Mouse (Mus musculus): ENCODE measurements around the gene Tdrkh.

DNA sequence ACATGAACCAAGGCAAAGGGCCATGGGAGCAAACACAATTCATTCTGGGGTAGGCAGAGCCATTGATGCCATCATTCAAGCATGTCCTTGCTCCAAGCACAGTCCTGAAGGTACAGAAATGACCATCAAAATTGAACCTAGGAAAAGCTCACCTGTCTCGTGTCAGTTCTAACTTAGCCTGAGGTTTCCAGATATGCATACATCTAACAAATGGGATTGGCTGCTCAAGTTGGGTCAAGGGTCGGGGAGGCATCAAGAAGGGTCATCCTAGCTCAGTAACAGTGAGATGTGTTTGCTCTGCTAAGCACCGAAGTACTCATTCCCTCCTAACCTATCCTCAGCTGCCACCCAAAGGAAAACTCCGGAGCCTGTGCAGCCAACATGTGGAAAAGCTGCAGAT lies 16.2 kb upstream of the Tdrkh start:
- no peak for TF ChIP-seq POLR2A (IDR thresholded peaks at IDR 0.05; ENCODE audit: borderline replicate concordance, low read depth, low read length)
- TF ChIP-seq CTCF (IDR thresholded peaks at IDR 0.05; ENCODE audit: low read depth, low read length): no peak
